Mouse (Mus musculus) retina, postnatal 1 day (tissue): ENCODE measurements around the gene Ets2.

Source experiments
- DNase-seq: peaks from one replicate; pipeline ENCODE4 v3.0.0-alpha.2; 2012

The Ets2 gene

DNA sequence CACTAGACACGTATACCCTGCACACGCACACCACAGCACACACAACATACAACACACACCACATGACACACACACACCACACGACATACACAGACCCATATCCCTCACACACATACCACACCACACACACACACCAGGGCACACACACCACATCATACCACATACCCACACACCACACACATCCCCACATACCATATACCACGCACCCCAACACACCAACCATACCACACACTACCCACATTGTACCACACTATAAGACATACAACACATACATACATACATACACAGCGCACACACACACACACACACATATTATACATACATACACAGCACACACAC is 68.1 kb downstream of the Ets2 start:
- DNase-seq = no peak

DNA sequence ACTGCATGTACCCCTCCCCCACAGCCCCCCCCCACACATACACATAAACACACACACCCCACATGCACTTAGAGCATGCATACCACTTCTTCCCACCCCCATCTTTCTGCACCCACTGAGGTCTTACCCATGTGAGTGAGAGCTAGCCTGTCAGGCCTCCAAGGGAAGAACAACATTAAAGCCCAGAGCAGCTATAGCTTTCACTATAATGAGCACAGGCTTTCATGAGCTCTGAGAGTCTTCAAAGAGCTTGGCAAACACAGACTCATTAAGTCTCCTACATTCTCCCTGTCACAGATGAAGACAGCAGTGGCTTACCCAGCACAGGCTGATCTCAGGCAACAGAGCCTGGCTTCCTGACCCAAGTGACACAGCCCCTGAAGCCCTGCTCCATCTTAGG is 68.5 kb downstream of the Ets2 start:
- peak; percentile 22 for DNase-seq
